Mouse (Mus musculus): ENCODE measurements around the gene Nectin1. TPM values are rescaled to one million over a fixed set of nuclear protein-coding genes. Genes with fewer than 3 reads are reported as not detected.

Nectin1 gene
- total RNA-seq, 2 experiments from 2014 or later = not detected

GRCm38 (mm10) chr9:43737871-43738292 is 5.9 kb upstream of the Nectin1 start:
- no peak for ATAC-seq (replicated peaks; ENCODE audit: low FRiP score, poor library complexity, severe bottlenecking)

GRCm38 (mm10) chr9:43738480-43739084 is 5.2 kb upstream of the Nectin1 start:
- ATAC-seq (replicated peaks; ENCODE audit: low FRiP score, poor library complexity, severe bottlenecking) = no peak

DNA sequence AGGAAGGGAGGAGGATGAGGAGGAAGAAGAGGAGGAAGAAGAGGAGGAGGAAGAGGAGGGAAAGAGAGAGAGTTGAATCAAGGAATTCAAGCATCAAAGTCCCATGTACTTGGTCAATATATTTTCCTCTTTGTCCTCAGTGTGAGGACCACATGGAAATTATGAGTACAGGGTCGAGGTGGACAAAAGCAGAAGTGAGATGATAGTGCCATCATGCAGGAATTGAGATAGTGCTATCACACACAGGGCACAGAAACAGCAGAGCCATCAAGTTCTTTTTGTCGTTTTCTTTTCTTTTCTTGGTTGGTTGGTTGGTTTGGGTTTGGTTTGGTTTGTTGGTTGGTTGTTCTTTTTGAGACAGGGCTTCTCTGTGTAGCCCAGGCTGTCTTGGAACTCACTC is 2.5 kb upstream of the Nectin1 start:
- no peak for ATAC-seq (replicated peaks; ENCODE audit: low FRiP score, poor library complexity, severe bottlenecking)

DNA sequence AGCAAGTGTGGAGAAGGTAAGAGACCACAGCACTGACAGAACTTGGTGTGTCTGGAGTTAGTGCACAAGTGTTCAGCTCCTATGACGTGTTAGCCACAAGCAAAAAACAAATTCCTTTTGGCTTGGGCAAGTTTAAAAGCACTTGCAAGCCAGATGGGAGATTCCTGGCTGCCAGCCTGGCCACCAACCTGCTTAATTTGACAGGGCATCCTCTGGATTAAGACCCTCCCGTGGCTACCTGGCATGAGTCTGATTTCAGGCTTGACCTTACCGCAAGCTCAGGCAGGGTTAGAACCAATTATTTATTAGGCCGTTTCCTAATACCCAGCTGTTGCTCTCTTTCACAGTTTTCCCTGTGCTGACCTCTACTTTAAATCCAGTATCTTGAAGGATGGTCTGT is 1.7 kb upstream of the Nectin1 start:
- no peak for ATAC-seq (replicated peaks; ENCODE audit: low FRiP score, poor library complexity, severe bottlenecking)

GRCm38 (mm10) chr9:43742902-43743646 is 710 bp upstream of the Nectin1 start:
- no peak for ATAC-seq (replicated peaks; ENCODE audit: low FRiP score, poor library complexity, severe bottlenecking)

- ATAC-seq (replicated peaks; ENCODE audit: low FRiP score, poor library complexity, severe bottlenecking) = no peak
Observed at GRCm38 (mm10) chr9:43744138-43744981, 576 bp downstream of the Nectin1 start.

GRCm38 (mm10) chr9:43745051-43745792 is 1.4 kb downstream of the Nectin1 start:
- no peak for ATAC-seq (replicated peaks; ENCODE audit: low FRiP score, poor library complexity, severe bottlenecking)

DNA sequence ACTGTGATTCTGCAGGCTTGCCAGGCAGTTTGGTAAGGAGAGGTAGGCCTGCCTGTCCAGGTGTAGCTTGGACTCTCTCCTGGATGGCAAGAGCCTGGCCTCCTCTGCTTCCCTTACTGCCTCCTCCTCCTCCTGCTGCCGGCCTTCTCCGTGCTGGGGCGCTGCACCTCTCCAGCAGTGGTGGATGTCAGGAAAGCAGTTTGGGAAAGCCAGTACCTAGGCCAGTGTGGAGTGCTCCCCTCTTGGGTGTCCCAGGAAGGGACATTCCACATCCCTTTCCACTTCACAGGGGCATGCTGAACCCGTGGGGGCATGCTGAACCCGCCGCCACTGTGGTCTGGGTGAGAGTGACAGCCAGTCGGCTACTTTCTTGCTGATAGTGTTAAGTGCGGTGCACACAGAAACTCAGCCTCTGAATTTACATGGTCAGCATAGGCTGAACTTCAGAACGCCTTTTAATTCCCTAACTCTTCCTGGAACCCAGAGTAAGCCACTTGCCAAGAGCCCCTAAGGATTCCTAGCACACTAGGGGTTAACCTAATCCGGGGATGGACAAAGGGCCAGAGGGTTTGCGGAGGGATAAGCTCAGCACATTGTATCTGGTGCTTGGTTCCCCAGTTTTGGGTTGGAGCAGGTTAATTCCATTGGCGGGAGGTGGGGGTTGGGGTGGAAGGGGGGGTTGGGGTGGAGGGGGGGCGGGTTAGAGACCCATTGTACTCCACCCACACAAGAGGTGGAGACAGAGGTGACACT is 2.3 kb downstream of the Nectin1 start:
- ATAC-seq (replicated peaks; ENCODE audit: low FRiP score, poor library complexity, severe bottlenecking) = no peak

GRCm38 (mm10) chr9:43747710-43748109 is 3.9 kb downstream of the Nectin1 start:
- no peak for ATAC-seq (replicated peaks; ENCODE audit: low FRiP score, poor library complexity, severe bottlenecking)

GRCm38 (mm10) chr9:43748519-43748918 is 4.7 kb downstream of the Nectin1 start:
- ATAC-seq (replicated peaks; ENCODE audit: low FRiP score, poor library complexity, severe bottlenecking) = no peak

DNA sequence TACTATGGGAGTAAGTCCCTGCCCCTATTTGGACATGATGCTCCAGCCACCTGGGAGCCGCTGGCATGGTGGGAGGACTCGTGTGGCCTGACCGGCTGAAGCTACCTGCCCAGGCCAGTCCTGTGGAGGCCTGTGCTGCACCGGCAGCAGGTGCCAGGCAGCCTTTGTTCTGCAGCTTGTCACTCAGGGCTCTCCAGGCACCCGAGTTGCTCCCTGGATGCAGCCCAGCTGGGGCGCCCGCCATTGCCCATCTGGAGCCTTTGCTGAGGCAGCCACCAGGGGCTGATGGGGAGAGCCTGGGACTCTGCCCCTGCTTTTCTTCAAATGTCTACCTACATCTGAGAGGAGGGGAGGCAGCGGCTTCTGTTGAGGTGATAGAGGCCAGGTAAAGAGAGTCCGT is 6.3 kb downstream of the Nectin1 start:
- ATAC-seq (replicated peaks; ENCODE audit: low FRiP score, poor library complexity, severe bottlenecking) = no peak

GRCm38 (mm10) chr9:43751111-43751510 is 7.3 kb downstream of the Nectin1 start:
- ATAC-seq (replicated peaks; ENCODE audit: low FRiP score, poor library complexity, severe bottlenecking) = no peak

DNA sequence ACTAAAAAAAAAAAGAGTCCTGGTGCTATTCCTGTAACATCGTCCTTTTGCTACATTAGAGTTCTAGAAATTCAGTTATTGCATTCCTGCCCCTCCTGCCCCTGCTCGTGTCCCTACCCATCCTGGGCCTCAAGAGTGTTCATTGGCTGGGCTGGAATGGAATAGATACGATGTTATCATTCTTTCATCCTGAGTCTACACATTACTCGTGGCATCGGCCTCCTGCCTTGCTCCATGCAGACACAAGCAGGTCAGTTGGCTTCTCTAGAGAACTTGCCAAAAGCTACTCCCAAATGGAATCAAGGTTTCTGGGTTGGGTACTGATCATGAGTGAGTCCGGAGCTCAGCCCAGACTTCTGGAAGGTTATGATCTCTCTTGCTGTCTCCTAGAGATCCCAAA is 9.7 kb downstream of the Nectin1 start:
- no peak for ATAC-seq (replicated peaks; ENCODE audit: low FRiP score, poor library complexity, severe bottlenecking)

GRCm38 (mm10) chr9:43754083-43754482 is 10.3 kb downstream of the Nectin1 start:
- no peak for ATAC-seq (replicated peaks; ENCODE audit: low FRiP score, poor library complexity, severe bottlenecking)

GRCm38 (mm10) chr9:43754768-43755197 is 11.0 kb downstream of the Nectin1 start:
- ATAC-seq (replicated peaks; ENCODE audit: low FRiP score, poor library complexity, severe bottlenecking) = no peak

- no peak for ATAC-seq (replicated peaks; ENCODE audit: low FRiP score, poor library complexity, severe bottlenecking)
Observed at GRCm38 (mm10) chr9:43755464-43755863, 11.7 kb downstream of the Nectin1 start.

- no peak for ATAC-seq (replicated peaks; ENCODE audit: low FRiP score, poor library complexity, severe bottlenecking)
Observed at GRCm38 (mm10) chr9:43755928-43756327, 12.1 kb downstream of the Nectin1 start.

- ATAC-seq (replicated peaks; ENCODE audit: low FRiP score, poor library complexity, severe bottlenecking) = no peak
Observed at GRCm38 (mm10) chr9:43757225-43757624, 13.4 kb downstream of the Nectin1 start.

Data from erythroid progenitor cell, adult 5-6 weeks (primary cell).